Mouse (Mus musculus) layer of hippocampus, postnatal 25 days (tissue): ENCODE measurements around the gene Gpr143. TPM values are rescaled to one million over a fixed set of nuclear protein-coding genes. Genes with fewer than 3 reads are reported as not detected.
"Not testable (repeated sequence)": the region's sequence is repeated elsewhere in the genome, so short reads cannot be mapped to it uniquely, and the experiment has no call there.

Experiments used
- DNase-seq, 2 experiments: peaks; one replicate each; pipeline ENCODE4 v3.0.0; 2022; ENCODE audit warnings: mixed read lengths in 2 of 2, low spot score in 1 of 2; ENCODE audit errors: extremely low spot score in 1 of 2
- total RNA-seq, 2 experiments: library from RNA; stranded (reverse); gene quantifications; 2 replicates each; pipeline ENCODE4 v1.2.3; 2021

The Gpr143 gene
- total RNA-seq: under 1 TPM in 1 of 2 experiments, not detected in 1; 0.27 TPM

- DNase-seq: peak in 1 of 2 experiments; percentile 4
These were observed at the start of gene Gpr143 for GRCm38 (mm10) chrX:152781720-152782403. Gpr143 (plus strand) TSS chrX:152781921.

- no peak for DNase-seq
These were observed 46.4 kb upstream of the Gpr143 start for GRCm38 (mm10) chrX:152735283-152735682.

- DNase-seq: no peak
These were observed 43.5 kb upstream of the Gpr143 start for GRCm38 (mm10) chrX:152738191-152738590.

GRCm38 (mm10) chrX:152738759-152739368, 42.9 kb upstream of the Gpr143 start:
- DNase-seq: no peak

GRCm38 (mm10) chrX:152743642-152744041, 38.1 kb upstream of the Gpr143 start:
- DNase-seq: no peak

GRCm38 (mm10) chrX:152745925-152746324, 35.8 kb upstream of the Gpr143 start:
- DNase-seq: no peak

- DNase-seq: no peak
These were observed 25.9 kb upstream of the Gpr143 start for GRCm38 (mm10) chrX:152755819-152756218.

GRCm38 (mm10) chrX:152756293-152756692, 25.4 kb upstream of the Gpr143 start:
- DNase-seq: no peak

GRCm38 (mm10) chrX:152762437-152762836, 19.3 kb upstream of the Gpr143 start:
- DNase-seq: no peak

- no peak for DNase-seq
These were observed 18.9 kb upstream of the Gpr143 start for GRCm38 (mm10) chrX:152762855-152763254.

- DNase-seq: no peak
These were observed 17.6 kb upstream of the Gpr143 start for GRCm38 (mm10) chrX:152764171-152764570.

GRCm38 (mm10) chrX:152768891-152769599, 12.7 kb upstream of the Gpr143 start, which contains the start of gene Shroom2:
Shroom2 (minus strand) TSS chrX:152769465.
- no peak for DNase-seq

GRCm38 (mm10) chrX:152769600-152770157, 12.0 kb upstream of the Gpr143 start:
- DNase-seq: peak; percentile 9 to 12

- DNase-seq: no peak
These were observed 6.4 kb downstream of the Gpr143 start for GRCm38 (mm10) chrX:152788129-152788528.

- DNase-seq: no peak
These were observed 6.9 kb downstream of the Gpr143 start for GRCm38 (mm10) chrX:152788611-152789010.

- DNase-seq: no peak
These were observed 23.6 kb downstream of the Gpr143 start for GRCm38 (mm10) chrX:152805317-152805716.

GRCm38 (mm10) chrX:152813339-152813738, 31.6 kb downstream of the Gpr143 start:
- DNase-seq: no peak

GRCm38 (mm10) chrX:152818996-152819395, 37.3 kb downstream of the Gpr143 start:
- DNase-seq: no peak

- DNase-seq: not testable (repeated sequence)
These were observed 49.4 kb downstream of the Gpr143 start for GRCm38 (mm10) chrX:152831003-152831550.

- peak; percentile 13 to 23 for DNase-seq
These were observed 53.2 kb downstream of the Gpr143 start for GRCm38 (mm10) chrX:152834940-152835339.
